In the genomic region with DNA sequence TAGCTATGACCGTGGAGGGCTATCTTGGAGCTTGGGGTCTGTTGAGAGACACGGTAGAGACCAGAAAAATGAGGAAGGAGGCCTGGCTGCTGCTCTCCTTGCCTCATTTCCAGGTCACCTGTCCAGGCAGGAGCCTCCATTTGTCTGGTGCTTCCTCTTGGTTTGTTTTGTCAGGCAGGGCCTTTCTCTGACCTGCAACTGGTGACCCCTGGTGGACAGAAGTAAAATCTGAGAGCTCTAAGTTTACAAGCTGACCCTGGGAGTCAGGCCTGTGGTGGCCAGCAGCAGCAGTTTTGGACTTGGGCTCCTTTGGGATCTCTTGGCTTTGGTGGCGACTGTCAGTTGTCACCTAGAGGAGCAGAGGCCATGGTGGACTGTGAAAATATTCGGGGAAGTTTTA, we compare ENCODE assay signal across 9 mouse cellular contexts. TPM values are rescaled to one million over a fixed set of nuclear protein-coding genes. Genes with fewer than 3 reads are reported as not detected.
DNase-seq lines count a peak whose midpoint lies in the region; ATAC-seq and TF ChIP-seq lines count a peak whose summit lies in the region.
"Had no signal": no experiment of that assay in that cellular context is flagged by ENCODE, and none has a peak within 500 bp of the region (broad histone marks: within the 10 kb centered on the region; RNA-seq: fewer than 3 reads in every experiment).

No protein-coding gene starts in this region.

- no peak overlapping the region for H3K4me3 ChIP-seq in heart, postnatal 0 days (ENCODE audit: low read depth, low read length)
- H3K4me3 ChIP-seq in heart, embryonic 12.5 days: no peak overlapping the region
- no peak overlapping the region for H3K4me3 ChIP-seq in E14TG2a.4 (replicated peaks; ENCODE audit: low read length)

- no peaks in the 10 kb centered on the region for H3K9me3 ChIP-seq in heart, postnatal 0 days (replicated peaks; ENCODE audit: control insufficient read depth, low read length)
- 0 out of 2 replicates have a peak, but pooled peaks cover 6% of the 10 kb centered on the region for H3K9me3 ChIP-seq in heart, embryonic 12.5 days (replicated peaks)
- no peaks in the 10 kb centered on the region for H3K9me3 ChIP-seq in E14TG2a.4 (ENCODE audit: low read length)

- intact Hi-C loops in heart, postnatal 36 days (cut with DNase I): no loop called here

- TF ChIP-seq EP300 in heart, postnatal 0 days (IDR thresholded peaks at IDR 0.05; ENCODE audit: low read depth): no peak

- 32% methylated on average over 4 of the region's 4 CpGs for WGBS in heart, postnatal 0 days
- 35% methylated on average over 4 of the region's 4 CpGs for WGBS in heart, embryonic 12.5 days

- ATAC-seq in heart, postnatal 0 days (ENCODE audit: insufficient read depth, low read depth): no peak
- ATAC-seq in heart, embryonic 12.5 days (ENCODE audit: insufficient number of reproducible peaks, low FRiP score): no peak

- TF ChIP-seq CTCF in heart, postnatal 0 days (IDR thresholded peaks at IDR 0.05; ENCODE audit: low read depth): peak; percentile 65
- peak; percentile 42 for TF ChIP-seq CTCF in E14TG2a.4 (conservative IDR thresholded peaks at IDR 0.05; ENCODE audit: low read length)

- H3K9ac ChIP-seq in heart, postnatal 0 days (replicated peaks; ENCODE audit: low read depth, low read length): no peak overlapping the region
- H3K9ac ChIP-seq in heart, embryonic 12.5 days: no peak overlapping the region

- H3K4me2 ChIP-seq in heart, postnatal 0 days (ENCODE audit: low read depth, low read length): no peak overlapping the region
- no peak overlapping the region for H3K4me2 ChIP-seq in heart, embryonic 12.5 days

- no peak overlapping the region for H3K27ac ChIP-seq in heart, postnatal 0 days (ENCODE audit: low read depth)
- no peak overlapping the region for H3K27ac ChIP-seq in heart, embryonic 12.5 days (ENCODE audit: poor library complexity, severe bottlenecking)

- peak; percentile 60 for DNase-seq in heart, postnatal 0 days (ENCODE audit: low spot score)
- peak; percentile 36 to 65 for DNase-seq in adrenal gland, postnatal 36 days
- DNase-seq in heart, postnatal 36 days: peak; percentile 44 to 46
- DNase-seq in lung, postnatal 14 days: peak; percentile 54
- DNase-seq in thymus, postnatal 4 days: peak; percentile 32
- no peak for DNase-seq in right cerebral cortex, adult 18-20 months

- H3K27me3 ChIP-seq in heart, postnatal 0 days (ENCODE audit: control insufficient read depth, insufficient read depth, low read length): no peaks in the 10 kb centered on the region
- H3K27me3 ChIP-seq in heart, embryonic 12.5 days (replicated peaks): no peaks in the 10 kb centered on the region
- H3K27me3 ChIP-seq in E14TG2a.4 (ENCODE audit: insufficient read depth, low read length): 0 out of 2 replicates have a peak, but pooled peaks cover 4% of the 10 kb centered on the region

- no peaks in the 10 kb centered on the region for H3K36me3 ChIP-seq in heart, postnatal 0 days (replicated peaks; ENCODE audit: control insufficient read depth, insufficient read depth, low read length)
- no peaks in the 10 kb centered on the region for H3K36me3 ChIP-seq in heart, embryonic 12.5 days
- H3K36me3 ChIP-seq in E14TG2a.4 (ENCODE audit: insufficient read depth, low read length): no peaks in the 10 kb centered on the region

- H3K4me1 ChIP-seq in heart, postnatal 0 days (ENCODE audit: control insufficient read depth, insufficient read depth): no peaks in the 10 kb centered on the region
- peaks cover 15% of the 10 kb centered on the region for H3K4me1 ChIP-seq in heart, embryonic 12.5 days (replicated peaks)
- H3K4me1 ChIP-seq in E14TG2a.4 (replicated peaks; ENCODE audit: low read depth, low read length): peaks cover 66% of the 10 kb centered on the region

RNA-seq across cellular contexts. Expression of a gene that starts 10.2 kb away (rescaled TPM):
- total RNA-seq in heart, postnatal 0 days (2014; rRNA removed; ENCODE audit: low replicate concordance): not detected in 2 replicates
- polyA plus RNA-seq in heart, postnatal 0 days (2015; fragmentation: Nextera tagmentation; extraction: Ambion mirVana): not detected in 2 replicates
- not detected in 2 replicates for polyA plus RNA-seq in heart, embryonic 12.5 days (2016; fragmentation: Nextera tagmentation; extraction: Ambion mirVana)
- total RNA-seq in adrenal gland, postnatal 36 days (2021): not detected
- not detected for total RNA-seq in heart, postnatal 36 days (2021)
- polyA plus RNA-seq: limb, embryonic 14.5 days had no signal

RNA-seq across cellular contexts. Expression of a gene that starts 15.0 kb away (rescaled TPM):
- total RNA-seq in heart, postnatal 0 days (2014; rRNA removed; ENCODE audit: low replicate concordance): 23.0 and 27.9 TPM in 2 replicates
- polyA plus RNA-seq in heart, postnatal 0 days (2015; fragmentation: Nextera tagmentation; extraction: Ambion mirVana): 10.6 and 17.9 TPM in 2 replicates
- 28.4 and 31.8 TPM in 2 replicates for polyA plus RNA-seq in heart, embryonic 12.5 days (2016; fragmentation: Nextera tagmentation; extraction: Ambion mirVana)
- 10 to 100 TPM; 25.4 to 37.4 TPM for total RNA-seq in adrenal gland, postnatal 36 days (2021)
- total RNA-seq in heart, postnatal 36 days (2021): 10 to 100 TPM in 1 of 2 experiments, 1 to 10 TPM in 1; 8.5 to 19.2 TPM

RNA-seq across cellular contexts. Expression of a gene that starts 27.0 kb away (rescaled TPM):
- 24.7 and 27.1 TPM in 2 replicates for total RNA-seq in heart, postnatal 0 days (2014; rRNA removed; ENCODE audit: low replicate concordance)
- 5.8 and 7.1 TPM in 2 replicates for polyA plus RNA-seq in heart, postnatal 0 days (2015; fragmentation: Nextera tagmentation; extraction: Ambion mirVana)
- 22.3 and 24.6 TPM in 2 replicates for polyA plus RNA-seq in heart, embryonic 12.5 days (2016; fragmentation: Nextera tagmentation; extraction: Ambion mirVana)
- total RNA-seq in adrenal gland, postnatal 36 days (2021): 10 to 100 TPM; 41.6 to 64.0 TPM
- total RNA-seq in heart, postnatal 36 days (2021): 1 to 10 TPM; 3.1 to 3.6 TPM
